Mouse (Mus musculus) thymus, adult 2 months (tissue): Measurements from ENCODE around the gene Pex11g.

Experiments
- CTCF ChIP-seq: fragments of 200-500 bp; IDR thresholded peaks from 2 replicates; pipeline ENCODE4 v1.5.1; 2012; ENCODE audit warnings: mild to moderate bottlenecking, control low read depth, low read length, moderate library complexity, borderline replicate concordance; ENCODE audit not compliant: control insufficient read depth, poor library complexity, insufficient read depth; ENCODE audit errors: extremely low read depth
- POLR2A ChIP-seq: fragments of 200-500 bp; IDR thresholded peaks from 2 replicates; pipeline ENCODE4 v1.6.1; 2012; ENCODE audit warnings: mild to moderate bottlenecking, low read length, control low read depth, moderate library complexity; ENCODE audit not compliant: control insufficient read depth, poor library complexity, insufficient read depth; ENCODE audit errors: extremely low read depth

DNA sequence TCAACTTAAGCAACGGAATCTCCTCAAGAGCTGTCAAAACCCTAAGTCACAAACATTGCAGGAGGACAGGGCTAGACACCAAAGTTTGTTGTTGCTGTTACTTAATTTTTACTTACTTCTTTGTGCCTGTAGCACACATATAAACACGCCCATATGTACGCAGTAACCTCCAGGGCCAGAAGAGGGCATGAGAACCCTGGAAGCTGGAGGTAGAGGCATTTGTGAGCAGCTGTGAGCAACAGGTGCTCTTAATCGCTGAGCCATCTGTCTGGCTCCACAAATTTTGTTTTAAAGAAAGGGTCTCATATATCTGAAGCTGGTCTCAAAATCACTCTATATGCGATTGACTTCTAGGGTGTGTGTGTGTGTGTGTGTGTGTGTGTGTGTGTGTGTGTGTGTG lies 3.2 kb downstream of the Pex11g start:
- TF ChIP-seq CTCF (no peak), POLR2A (no peak)
